Mouse (Mus musculus) hindbrain, embryonic 15.5 days (tissue): ENCODE measurements around the gene Dok3. TPM values are rescaled to one million over a fixed set of nuclear protein-coding genes. Genes with fewer than 3 reads are reported as not detected.

Source experiments
- ATAC-seq: fragments of 200-750 bp; cut with Nextera tagmentation; 2 replicates; pipeline ENCODE4 v1.8.0; 2017; ENCODE audit warnings: low read depth, moderate number of reproducible peaks, moderate TSS enrichment; ENCODE audit not compliant: low FRiP score
- H3K27ac ChIP-seq: fragments of 300-500 bp; sonication (generic); replicated peaks from 2 replicates; pipeline ENCODE4 v1.5.1; 2015; ENCODE audit warnings: mild to moderate bottlenecking, inconsistent platforms
- H3K27me3 ChIP-seq: fragments of 300-500 bp; sonication (generic); 2 replicates; pipeline ENCODE4 v1.6.1; 2015; ENCODE audit warnings: control low read depth, inconsistent platforms
- H3K36me3 ChIP-seq: fragments of 300-500 bp; sonication (generic); 2 replicates; pipeline ENCODE4 v1.6.1; 2015; ENCODE audit warnings: control low read depth, inconsistent platforms
- H3K4me1 ChIP-seq: fragments of 300-500 bp; sonication (generic); replicated peaks from 2 replicates; pipeline ENCODE4 v1.6.1; 2015; ENCODE audit warnings: control low read depth, inconsistent platforms
- H3K4me2 ChIP-seq: fragments of 300-500 bp; sonication (generic); 2 replicates; pipeline ENCODE4 v1.6.1; 2015; ENCODE audit warnings: moderate library complexity, mild to moderate bottlenecking, inconsistent platforms
- H3K4me3 ChIP-seq: fragments of 300-500 bp; sonication (generic); 2 replicates; pipeline ENCODE4 v1.5.1; 2015; ENCODE audit warnings: mild to moderate bottlenecking, inconsistent platforms
- H3K9ac ChIP-seq: fragments of 300-500 bp; sonication (generic); 2 replicates; pipeline ENCODE4 v1.6.1; 2015; ENCODE audit warnings: inconsistent platforms
- H3K9me3 ChIP-seq: fragments of 300-500 bp; sonication (generic); 2 replicates; pipeline ENCODE4 v1.6.1; 2016; ENCODE audit warnings: control low read depth, inconsistent platforms
- WGBS: fragments of 180-500 bp; shearing (Covaris S2); methylation state at CpG from one replicate; pipeline ENCODE4 v1.1.7; 2015; 5-methylcytosine and 5-hydroxymethylcytosine counted together
- microRNA-seq: library from miRNA; unstranded; fragments of <30 nt; microRNA quantifications from one replicate; pipeline ENCODE4, GENCODE M21; 2016
- polyA plus RNA-seq: library from polyadenylated mRNA; unstranded; fragments of >200 nt; fragmentation: Nextera tagmentation; extraction: Ambion mirVana; gene quantifications from 2 replicates; pipeline ENCODE4 v1.2.1, GENCODE M21; 2015

Dok3 gene
- polyA plus RNA-seq, 1 experiment from 2014 or later: 5.3 TPM

DNA sequence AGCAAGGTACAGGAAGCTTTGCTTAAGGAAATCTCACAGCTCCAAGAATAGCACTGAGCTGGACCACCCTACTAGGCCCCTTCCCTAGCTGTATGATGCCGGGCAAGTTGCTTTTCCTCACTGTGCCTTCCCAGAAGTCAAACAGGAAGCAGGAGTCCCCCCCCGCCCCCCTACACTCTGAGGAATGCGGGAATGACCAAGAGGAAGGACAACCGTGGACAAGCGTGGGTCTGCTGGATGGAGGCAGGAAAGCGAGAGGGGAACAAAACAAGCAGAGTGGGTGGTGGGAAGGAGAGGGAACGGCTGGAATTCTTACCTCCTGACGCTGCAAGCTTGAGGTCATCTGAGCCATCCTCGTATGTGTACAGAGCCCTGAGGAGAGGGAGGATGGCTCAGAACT lies 46.0 kb downstream of the Dok3 start:
- H3K9me3 ChIP-seq: no peaks in the 10 kb centered on the region
- H3K9ac ChIP-seq: peak overlapping the region; percentile 100; the same call in 1 of the 2 replicates
- H3K27me3 ChIP-seq: no peaks in the 10 kb centered on the region
- peaks cover 48% of the 10 kb centered on the region for H3K4me1 ChIP-seq
- peak overlapping the region; percentile 95 for H3K4me3 ChIP-seq
- H3K36me3 ChIP-seq: peaks cover 43% of the 10 kb centered on the region
- no peak for ATAC-seq
- 28% methylated on average over 9 of the region's 9 CpGs for WGBS
- peak overlapping the region; percentile 79 for H3K4me2 ChIP-seq
- peak overlapping the region; percentile 99 for H3K27ac ChIP-seq

DNA sequence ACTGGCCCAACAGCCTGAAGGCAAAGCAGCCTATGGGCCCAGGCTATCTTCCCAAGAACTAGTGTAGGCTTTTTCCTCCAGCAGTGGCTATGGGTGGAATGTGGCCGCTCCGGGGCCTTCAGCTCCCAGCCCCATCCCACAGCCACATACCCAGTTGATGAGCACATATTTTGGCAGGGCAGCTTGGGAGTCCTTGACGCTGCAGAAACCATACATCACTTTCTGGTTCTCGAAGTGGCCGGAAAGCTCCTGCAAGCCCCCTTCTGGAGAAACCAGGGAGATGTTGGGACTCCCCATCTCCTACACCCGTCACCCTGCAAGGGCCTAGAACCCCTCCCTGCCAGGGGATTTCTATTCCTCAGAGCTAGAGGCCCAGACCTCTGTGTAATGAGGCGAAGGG lies 46.6 kb downstream of the Dok3 start:
- ATAC-seq: no peak
- 60% methylated on average over 7 of the region's 7 CpGs for WGBS
- Histone ChIP-seq H3K4me1 (peaks cover 47% of the 10 kb centered on the region), H3K36me3 (peaks cover 47% of the 10 kb centered on the region), H3K9ac (no peak overlapping the region), H3K27ac (0 out of 2 replicates have a peak overlapping the region, but pooled peaks have one; percentile 99), H3K9me3 (no peaks in the 10 kb centered on the region), H3K4me2 (peak overlapping the region; percentile 79), H3K4me3 (peak overlapping the region; percentile 95; the same call in 1 of the 2 replicates), H3K27me3 (no peaks in the 10 kb centered on the region)

DNA sequence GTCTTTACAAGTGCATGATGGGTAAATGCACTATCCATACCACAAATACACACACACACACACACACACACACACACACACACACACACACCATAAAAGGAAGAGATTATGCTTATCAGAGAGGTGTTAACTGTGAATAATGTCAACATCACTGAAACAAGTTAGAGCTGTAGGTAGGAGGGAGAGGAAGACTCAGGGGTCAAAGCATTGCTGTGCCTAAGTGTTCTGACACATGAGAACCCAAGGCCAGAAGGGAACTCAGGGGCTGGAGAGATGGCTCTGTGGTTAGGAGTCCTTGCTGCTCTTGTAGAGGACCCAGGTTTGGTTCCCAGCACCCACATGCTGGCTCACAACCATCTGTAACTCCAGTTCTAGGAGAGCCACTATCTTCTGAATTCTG lies 49.2 kb downstream of the Dok3 start:
- Histone ChIP-seq H3K36me3 (peaks cover 74% of the 10 kb centered on the region), H3K27me3 (no peaks in the 10 kb centered on the region), H3K4me1 (peaks cover 41% of the 10 kb centered on the region), H3K4me3 (no peak overlapping the region), H3K27ac (no peak overlapping the region), H3K9ac (no peak overlapping the region), H3K9me3 (no peaks in the 10 kb centered on the region), H3K4me2 (no peak overlapping the region)
- ATAC-seq: no peak

DNA sequence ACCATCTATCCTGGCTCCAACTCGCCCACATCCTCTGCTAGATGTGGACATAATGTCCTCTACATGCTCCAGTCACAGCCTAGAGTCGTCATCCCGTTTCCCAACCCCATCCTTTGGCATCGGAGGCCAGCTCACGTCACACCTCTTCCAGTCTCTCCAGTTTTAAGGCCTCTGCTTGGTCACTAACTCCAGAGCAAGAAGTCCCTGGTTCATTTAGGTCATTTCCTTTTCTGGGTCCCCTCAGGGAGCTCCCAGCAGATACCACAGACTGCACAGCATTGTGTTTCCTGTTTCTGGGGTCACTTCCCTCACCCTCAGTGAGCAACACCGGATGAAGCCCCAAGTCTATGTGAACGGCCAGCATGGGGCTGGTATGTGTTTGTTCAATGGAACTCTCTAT lies 50.1 kb downstream of the Dok3 start:
- Histone ChIP-seq H3K27me3 (no peaks in the 10 kb centered on the region), H3K4me1 (peaks cover 41% of the 10 kb centered on the region), H3K9me3 (no peaks in the 10 kb centered on the region), H3K9ac (no peak overlapping the region), H3K4me3 (no peak overlapping the region), H3K4me2 (no peak overlapping the region), H3K27ac (0 out of 2 replicates have a peak overlapping the region, but pooled peaks have one; percentile 20), H3K36me3 (peaks cover 77% of the 10 kb centered on the region)
- ATAC-seq: no peak
- 86% methylated on average over 7 of the region's 7 CpGs for WGBS

- H3K9ac ChIP-seq: no peak overlapping the region
- peaks cover 41% of the 10 kb centered on the region for H3K4me1 ChIP-seq
- ATAC-seq: no peak
- no peak overlapping the region for H3K4me3 ChIP-seq
- WGBS: 57% methylated on average over 5 of the region's 5 CpGs
- no peak overlapping the region for H3K27ac ChIP-seq
- H3K4me2 ChIP-seq: no peak overlapping the region
- peaks cover 77% of the 10 kb centered on the region for H3K36me3 ChIP-seq
- no peaks in the 10 kb centered on the region for H3K9me3 ChIP-seq
- H3K27me3 ChIP-seq: no peaks in the 10 kb centered on the region
Observed at GRCm38 (mm10) chr13:55478036-55478435, 51.1 kb downstream of the Dok3 start.

- Histone ChIP-seq H3K4me3 (no peak overlapping the region), H3K27ac (no peak overlapping the region), H3K4me2 (no peak overlapping the region), H3K4me1 (peaks cover 41% of the 10 kb centered on the region), H3K9me3 (no peaks in the 10 kb centered on the region), H3K27me3 (no peaks in the 10 kb centered on the region), H3K36me3 (peaks cover 74% of the 10 kb centered on the region), H3K9ac (no peak overlapping the region)
- WGBS: 64% methylated on average over 16 of the region's 16 CpGs
- no peak for ATAC-seq
Observed at GRCm38 (mm10) chr13:55477492-55477891, 51.6 kb downstream of the Dok3 start.

DNA sequence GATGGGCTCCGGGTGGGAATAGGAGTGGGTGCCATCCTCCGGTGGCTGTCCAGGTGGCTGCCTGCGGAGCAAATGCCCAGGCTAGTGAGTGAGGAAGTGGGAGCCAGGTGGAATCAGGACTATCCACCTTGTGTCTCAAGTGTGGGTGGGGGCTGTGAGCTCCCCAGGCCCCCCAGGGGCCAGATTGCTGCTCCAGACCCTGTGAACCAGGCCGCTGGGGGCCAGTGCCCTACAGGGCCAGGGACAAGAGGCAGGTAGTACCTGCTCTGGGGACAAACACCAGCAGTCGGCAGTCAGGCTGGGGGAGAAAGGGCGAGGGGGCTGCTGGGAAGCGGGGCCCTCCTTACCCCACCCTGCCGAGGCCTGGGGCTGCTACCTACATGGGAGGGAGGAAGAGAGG lies 52.8 kb downstream of the Dok3 start:
- no peaks in the 10 kb centered on the region for H3K27me3 ChIP-seq
- H3K4me3 ChIP-seq: no peak overlapping the region
- ATAC-seq: no peak
- H3K9me3 ChIP-seq: no peaks in the 10 kb centered on the region
- H3K36me3 ChIP-seq: peaks cover 63% of the 10 kb centered on the region
- no peak overlapping the region for H3K9ac ChIP-seq
- peaks cover 47% of the 10 kb centered on the region for H3K4me1 ChIP-seq
- 0 out of 2 replicates have a peak overlapping the region, but pooled peaks have one; percentile 93 for H3K27ac ChIP-seq
- WGBS: 88% methylated on average over 8 of the region's 8 CpGs
- no peak overlapping the region for H3K4me2 ChIP-seq

- Histone ChIP-seq H3K27ac (0 out of 2 replicates have a peak overlapping the region, but pooled peaks have one; percentile 93), H3K4me1 (peaks cover 52% of the 10 kb centered on the region)
- no peak for ATAC-seq
Observed at GRCm38 (mm10) chr13:55475750-55476149, 53.3 kb downstream of the Dok3 start.

DNA sequence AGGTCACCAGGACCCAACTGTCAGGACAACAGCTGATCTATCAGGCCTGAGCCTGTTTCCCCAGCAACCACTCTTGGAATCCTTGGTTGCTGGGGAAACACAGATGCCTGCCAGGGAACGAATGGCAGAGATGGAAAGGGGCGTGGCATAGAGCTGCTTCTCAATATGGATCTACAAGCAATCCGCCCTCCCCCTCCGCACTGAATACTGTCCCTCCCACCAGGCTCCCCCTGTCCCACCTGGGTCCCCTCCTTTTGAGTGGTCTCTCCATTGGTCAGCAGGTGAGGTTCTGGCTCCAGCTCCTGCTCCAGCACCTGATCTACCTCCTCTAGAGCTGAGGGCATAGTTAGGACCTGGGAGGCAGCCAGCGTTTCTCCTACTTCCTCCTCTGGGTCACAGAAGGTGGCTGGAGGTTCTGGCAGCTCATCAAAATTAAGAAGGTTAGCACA lies 54.5 kb downstream of the Dok3 start:
- Histone ChIP-seq H3K36me3 (peaks cover 48% of the 10 kb centered on the region), H3K4me3 (no peak overlapping the region), H3K4me1 (peaks cover 63% of the 10 kb centered on the region), H3K27ac (peak overlapping the region; percentile 93), H3K9me3 (no peaks in the 10 kb centered on the region), H3K4me2 (peak overlapping the region; percentile 7; the same call in 1 of the 2 replicates), H3K9ac (no peak overlapping the region), H3K27me3 (no peaks in the 10 kb centered on the region)
- no peak for ATAC-seq
- 7% methylated on average over 5 of the region's 5 CpGs for WGBS

More at GRCm38 (mm10) chr13:55475750-55476149, 53.3 kb downstream of the Dok3 start:
- WGBS: 85% methylated on average over 5 of the region's 5 CpGs
- Histone ChIP-seq H3K36me3 (peaks cover 58% of the 10 kb centered on the region), H3K4me3 (no peak overlapping the region), H3K9ac (no peak overlapping the region), H3K4me2 (no peak overlapping the region), H3K9me3 (no peaks in the 10 kb centered on the region), H3K27me3 (no peaks in the 10 kb centered on the region)

DNA sequence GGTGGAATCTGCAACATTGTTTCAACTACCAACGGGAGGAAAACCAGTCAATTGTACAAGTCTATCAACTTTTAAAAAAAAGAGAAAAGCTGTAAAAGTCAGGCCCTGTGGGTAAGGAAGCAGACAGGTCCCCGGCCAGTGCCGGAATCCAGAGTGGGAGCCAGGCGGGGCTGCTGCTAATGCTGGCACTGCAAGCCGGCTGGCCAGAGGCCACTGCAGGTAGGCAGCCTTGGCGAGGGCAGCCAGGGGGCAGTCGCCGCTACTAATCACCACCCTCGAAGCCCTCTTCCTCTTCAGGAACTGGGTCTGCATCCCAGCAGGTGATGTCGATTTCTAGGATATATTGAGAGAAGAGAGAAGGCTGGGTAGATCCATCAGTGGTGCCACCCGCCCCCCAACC lies 55.1 kb downstream of the Dok3 start:
- peak overlapping the region; percentile 98; the same call in 1 of the 2 replicates for H3K4me2 ChIP-seq
- no peak overlapping the region for H3K9ac ChIP-seq
- 45% methylated on average over 11 of the region's 11 CpGs for WGBS
- H3K27ac ChIP-seq: peak overlapping the region; percentile 93
- no peaks in the 10 kb centered on the region for H3K9me3 ChIP-seq
- H3K27me3 ChIP-seq: no peaks in the 10 kb centered on the region
- no peak for ATAC-seq
- H3K4me1 ChIP-seq: peaks cover 70% of the 10 kb centered on the region
- peaks cover 41% of the 10 kb centered on the region for H3K36me3 ChIP-seq
- no peak overlapping the region for H3K4me3 ChIP-seq

Small RNA genes lying within 50 kb of the gene (microRNA-seq; reads per million reads assigned to microRNA genes)
- gene Mir6944: 79.8 reads per million, percentile 49 among the genes with 10 or more reads in this experiment
- gene Mir6945: 2.2 reads per million, percentile 3 among the genes with 10 or more reads in this experiment

Other genes starting within 250 kb of the Dok3 start
- gene Prelid1, start 208.8 kb downstream of the Dok3 start, polyA plus RNA-seq: 338 and 343 TPM in 2 replicates
- 103 and 108 TPM in 2 replicates for gene Rab24, start 207.3 kb downstream of the Dok3 start, polyA plus RNA-seq
- 11.3 and 14.4 TPM in 2 replicates for gene Mxd3, start 199.5 kb downstream of the Dok3 start, polyA plus RNA-seq
- 49.5 and 50.1 TPM in 2 replicates for gene Lman2, start 166.5 kb downstream of the Dok3 start, polyA plus RNA-seq
- gene Rgs14, start 159.6 kb downstream of the Dok3 start, polyA plus RNA-seq: 0.29 and 0.41 TPM in 2 replicates
- gene Slc34a1, start 131.1 kb downstream of the Dok3 start, polyA plus RNA-seq: 0.04 and 0.17 TPM in 2 replicates
- 0.72 and 1.1 TPM in 2 replicates for gene Pfn3, start 114.1 kb downstream of the Dok3 start, polyA plus RNA-seq
- gene F12, start 102.5 kb downstream of the Dok3 start, polyA plus RNA-seq: 0.17 and 0.66 TPM in 2 replicates
- 38.2 and 40.7 TPM in 2 replicates for gene Grk6, start 84.2 kb downstream of the Dok3 start, polyA plus RNA-seq
- gene Prr7, start 65.0 kb downstream of the Dok3 start, polyA plus RNA-seq: 4.6 and 5.1 TPM in 2 replicates
- 498 and 572 TPM in 2 replicates for gene Dbn1, start 41.2 kb downstream of the Dok3 start, polyA plus RNA-seq
- gene Pdlim7, start 15.6 kb downstream of the Dok3 start, polyA plus RNA-seq: 158 and 171 TPM in 2 replicates
- gene Ddx41, start 7.4 kb upstream of the Dok3 start, polyA plus RNA-seq: 54.5 and 58.8 TPM in 2 replicates
- 52.9 and 54.8 TPM in 2 replicates for gene Fam193b, start 41.8 kb upstream of the Dok3 start, polyA plus RNA-seq
- 98.0 and 101 TPM in 2 replicates for gene Tmed9, start 44.4 kb upstream of the Dok3 start, polyA plus RNA-seq
- 44.8 and 46.0 TPM in 2 replicates for gene B4galt7, start 70.6 kb upstream of the Dok3 start, polyA plus RNA-seq
- 98.6 and 103 TPM in 2 replicates for gene Caml, start 93.7 kb upstream of the Dok3 start, polyA plus RNA-seq
- 23.9 and 24.1 TPM in 2 replicates for gene Ddx46, start 105.7 kb upstream of the Dok3 start, polyA plus RNA-seq
- 74.1 and 76.9 TPM in 2 replicates for gene B230219D22Rik, start 163.8 kb upstream of the Dok3 start, polyA plus RNA-seq
- 136 and 142 TPM in 2 replicates for gene Txndc15, start 185.4 kb upstream of the Dok3 start, polyA plus RNA-seq
- gene Pcbd2, start 198.1 kb upstream of the Dok3 start, polyA plus RNA-seq: 22.5 and 27.3 TPM in 2 replicates